Mouse (Mus musculus) MEL (cell line): Measurements from ENCODE around the gene Sema4f. TPM values are rescaled to one million over a fixed set of nuclear protein-coding genes. Genes with fewer than 3 reads are reported as not detected.

Experiments
- DNase-seq: peaks from one replicate; pipeline ENCODE4 v3.0.0; 2011; ENCODE audit warnings: low read depth, low spot score
- H3K27ac ChIP-seq: 2 replicates; pipeline ENCODE4 v1.5.1; 2012; ENCODE audit warnings: low read depth, mild to moderate bottlenecking, control low read depth, low read length, moderate library complexity; ENCODE audit not compliant: control insufficient read depth
- H3K27me3 ChIP-seq, 2 experiments: fragments of 150-350 bp in 1 of 2; sonication (generic) in 1 of 2; 2 replicates each; pipeline ENCODE4 v1.6.1; 2012; ENCODE audit warnings: low read length in 2 of 2, mild to moderate bottlenecking in 2 of 2, improper control_type of control experiment in 1 of 2, moderate library complexity in 1 of 2; ENCODE audit not compliant: insufficient read depth in 2 of 2, control insufficient read depth in 1 of 2
- H3K36me3 ChIP-seq, 2 experiments: 2 replicates each; pipeline ENCODE4 v1.6.1; 2012 to 2014; ENCODE audit warnings: low read length in 2 of 2, improper control_type of control experiment in 1 of 2, inconsistent platforms in 1 of 2, mild to moderate bottlenecking in 1 of 2; ENCODE audit not compliant: insufficient read depth in 2 of 2, control insufficient read depth in 1 of 2
- H3K4me1 ChIP-seq, 2 experiments: fragments of 150-350 bp in 1 of 2; sonication (generic) in 1 of 2; 2 replicates each; pipeline ENCODE4 v1.6.1; 2012; ENCODE audit warnings: low read length in 2 of 2, improper control_type of control experiment in 1 of 2, mild to moderate bottlenecking in 1 of 2; ENCODE audit not compliant: insufficient read depth in 2 of 2, control insufficient read depth in 1 of 2
- H3K4me3 ChIP-seq, 2 experiments: fragments of 150-350 bp in 1 of 2; sonication (generic) in 1 of 2; 2 replicates each; pipeline ENCODE4 v1.5.1; 2012; ENCODE audit warnings: low read depth in 2 of 2, low read length in 2 of 2, mild to moderate bottlenecking in 2 of 2, moderate library complexity in 2 of 2, control low read depth in 1 of 2, improper control_type of control experiment in 1 of 2; ENCODE audit not compliant: control insufficient read depth in 1 of 2, insufficient read depth in 1 of 2
- H3K79me2 ChIP-seq: 2 replicates; pipeline ENCODE4 v1.6.1; 2012; ENCODE audit warnings: mild to moderate bottlenecking, low read length, moderate library complexity; ENCODE audit not compliant: control insufficient read depth, poor library complexity, insufficient read depth
- H3K9ac ChIP-seq: 2 replicates; pipeline ENCODE4 v1.6.1; 2012; ENCODE audit warnings: low read depth, mild to moderate bottlenecking, control low read depth, low read length, moderate library complexity; ENCODE audit not compliant: control insufficient read depth, poor library complexity, severe bottlenecking
- H3K9me3 ChIP-seq: fragments of 150-350 bp; sonication (generic); replicated peaks from 2 replicates; pipeline ENCODE4 v1.6.1; 2012; ENCODE audit warnings: mild to moderate bottlenecking, low read length, improper control_type of control experiment, moderate library complexity; ENCODE audit not compliant: insufficient read depth
- CTCF ChIP-seq, 3 experiments: IDR thresholded peaks in 2 of 3; conservative IDR thresholded peaks in 1 of 3; 2 replicates each; pipeline ENCODE4 v1.5.1; 2011 to 2012; ENCODE audit warnings: low read length in 3 of 3, low read depth in 2 of 3, mild to moderate bottlenecking in 2 of 3, improper control_type of control experiment in 1 of 3, inconsistent platforms in 1 of 3, mixed read lengths in 1 of 3, moderate library complexity in 1 of 3; ENCODE audit not compliant: control insufficient read depth in 1 of 3, insufficient read depth in 1 of 3, poor library complexity in 1 of 3, severe bottlenecking in 1 of 3
- EP300 ChIP-seq, 2 experiments: IDR thresholded peaks; 2 replicates each; pipeline ENCODE4 v1.6.1; 2011; ENCODE audit warnings: improper control_type of control experiment in 2 of 2, low read length in 2 of 2, low read depth in 1 of 2, mild to moderate bottlenecking in 1 of 2
- GABPA ChIP-seq: IDR thresholded peaks from 2 replicates; pipeline ENCODE4 v1.6.1; 2012; ENCODE audit warnings: low read depth, mild to moderate bottlenecking, inconsistent platforms, low read length, improper control_type of control experiment, moderate library complexity
- MAFK ChIP-seq: IDR thresholded peaks from 2 replicates; pipeline ENCODE4 v1.6.1; 2011; ENCODE audit warnings: low read depth, mild to moderate bottlenecking, low read length, improper control_type of control experiment, borderline replicate concordance
- MAZ ChIP-seq: IDR thresholded peaks from 2 replicates; pipeline ENCODE4 v1.6.1; 2012; ENCODE audit warnings: low read depth, mild to moderate bottlenecking, inconsistent platforms, low read length, improper control_type of control experiment
- MXI1 ChIP-seq: IDR thresholded peaks from 2 replicates; pipeline ENCODE4 v1.6.1; 2011; ENCODE audit warnings: mild to moderate bottlenecking, low read depth, low read length, improper control_type of control experiment
- MYC ChIP-seq: IDR thresholded peaks from 2 replicates; pipeline ENCODE4 v1.6.1; 2011; ENCODE audit warnings: low read depth, mild to moderate bottlenecking, low read length, improper control_type of control experiment, moderate library complexity
- RAD21 ChIP-seq: IDR thresholded peaks from 2 replicates; pipeline ENCODE4 v1.6.1; 2011; ENCODE audit warnings: mild to moderate bottlenecking, low read depth, low read length, improper control_type of control experiment
- RCOR1 ChIP-seq: IDR thresholded peaks from 2 replicates; pipeline ENCODE4 v1.6.1; 2012; ENCODE audit warnings: low read depth, mild to moderate bottlenecking, inconsistent platforms, low read length, improper control_type of control experiment
- SMC3 ChIP-seq: IDR thresholded peaks from 2 replicates; pipeline ENCODE4 v1.6.1; 2011; ENCODE audit warnings: low read depth, low read length, improper control_type of control experiment
- USF1 ChIP-seq: IDR thresholded peaks from 2 replicates; pipeline ENCODE4 v1.6.1; 2014; ENCODE audit warnings: low read depth, mild to moderate bottlenecking, inconsistent platforms, low read length, improper control_type of control experiment, moderate library complexity
- USF2 ChIP-seq, 2 experiments: IDR thresholded peaks; 2 replicates each; pipeline ENCODE4 v1.6.1; 2011 to 2012; ENCODE audit warnings: improper control_type of control experiment in 2 of 2, low read length in 2 of 2, borderline replicate concordance in 1 of 2, inconsistent platforms in 1 of 2, low read depth in 1 of 2, mild to moderate bottlenecking in 1 of 2; ENCODE audit not compliant: insufficient read depth in 1 of 2
- ZC3H11A ChIP-seq: IDR thresholded peaks from 2 replicates; pipeline ENCODE4 v1.6.1; 2012; ENCODE audit warnings: low read depth, mild to moderate bottlenecking, inconsistent platforms, low read length, improper control_type of control experiment
- polyA plus RNA-seq, 2 experiments: library from polyadenylated mRNA; stranded (reverse) in 1 of 2; unstranded in 1 of 2; fragments of >175 nt in 1 of 2; fragments of >200 nt in 1 of 2; gene quantifications; 2 replicates each; pipeline versions ENCODE4 v1.2.1 to v1.2.4; 2012; ENCODE audit warnings: low replicate concordance in 2 of 2, low read depth in 1 of 2; ENCODE audit not compliant: insufficient read length in 2 of 2, insufficient read depth in 1 of 2, missing spikeins in 1 of 2
- total RNA-seq: library from RNA; depleted of rRNA; stranded (reverse); fragments of 300-350 nt; gene quantifications from 2 replicates; pipeline ENCODE4 v1.2.3, GENCODE M21; 2012

Sema4f gene
- total and polyA plus RNA-seq, 3 experiments: 0.01 to 0.04 TPM; not detected in 1

DNA sequence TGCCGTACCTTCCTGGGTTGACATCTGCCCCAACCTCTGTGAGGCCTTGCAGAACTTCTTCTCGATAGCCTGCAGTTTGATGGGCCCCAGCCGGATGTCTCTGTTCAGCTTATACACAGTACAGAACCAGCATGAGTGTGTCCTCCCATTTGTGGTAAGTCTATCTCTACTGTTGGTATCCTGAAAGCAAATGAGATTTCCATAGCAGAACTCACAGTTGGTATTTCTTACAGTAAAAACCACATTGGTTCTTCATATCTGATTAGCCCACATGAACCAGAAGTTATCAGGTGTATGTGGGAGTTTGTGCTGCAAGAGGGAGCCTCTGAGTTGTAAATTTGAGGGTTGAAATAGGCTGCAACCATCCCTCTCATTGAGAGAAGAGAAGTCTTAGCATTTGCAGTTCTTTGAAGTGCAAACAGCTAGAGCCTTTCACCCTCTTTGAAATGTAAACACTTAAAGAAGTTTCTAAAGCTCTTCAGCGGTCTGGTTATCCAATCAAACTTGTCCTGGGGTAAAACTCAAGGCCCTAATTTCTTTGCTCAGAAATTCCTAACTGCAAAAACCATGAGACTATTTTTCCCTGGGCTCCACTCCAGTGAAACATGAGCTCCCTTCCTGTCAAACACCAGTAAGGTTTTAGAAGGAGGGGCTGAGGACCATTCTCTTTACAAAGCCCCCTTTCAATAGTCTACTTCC lies 17.1 kb upstream of the Sema4f start (continued):
- no peak; the same call in 1 of the 2 replicates for TF ChIP-seq MAFK
- TF ChIP-seq GABPA: no peak
- peak; percentile 77 to 90 for TF ChIP-seq EP300 (IDR thresholded peaks at IDR 0.05; ENCODE audit: low read depth in 1 of 2, low read length in 2 of 2)

GRCm38 (mm10) chr6:82946651-82947050 lies 7.1 kb upstream of the Sema4f start, which contains the start of gene M1ap:
Gene M1ap (plus strand): TSS chr6:82946902.
- H3K9me3 ChIP-seq: no peaks in the 10 kb centered on the region
- no peak for DNase-seq
- peaks cover 0 to 6% of the 10 kb centered on the region in 2 experiments; a peak in 3 of 4 replicates for H3K27me3 ChIP-seq
- no peaks in the 10 kb centered on the region for H3K36me3 ChIP-seq
- H3K4me3 ChIP-seq: no peak within 1 kb of the TSS
- H3K27ac ChIP-seq: no peak within 1 kb of the TSS
- no peaks in the 10 kb centered on the region for H3K79me2 ChIP-seq
- no peak within 1 kb of the TSS for H3K9ac ChIP-seq
- TF ChIP-seq CTCF (IDR thresholded peaks at IDR 0.05 in 2 of 3, conservative IDR thresholded peaks at IDR 0.05 in 1 of 3; ENCODE audit: control insufficient read depth in 1 of 3, insufficient read depth in 1 of 3, low read depth in 2 of 3, low read length in 3 of 3, poor library complexity in 1 of 3, severe bottlenecking in 1 of 3): no peak
- TF ChIP-seq MXI1: no peak
- TF ChIP-seq ZC3H11A: no peak
- no peak for TF ChIP-seq USF1
- no peak for TF ChIP-seq RCOR1
- no peak for TF ChIP-seq MYC
- no peak for TF ChIP-seq MAZ
- no peaks in the 10 kb centered on the region for H3K4me1 ChIP-seq

DNA sequence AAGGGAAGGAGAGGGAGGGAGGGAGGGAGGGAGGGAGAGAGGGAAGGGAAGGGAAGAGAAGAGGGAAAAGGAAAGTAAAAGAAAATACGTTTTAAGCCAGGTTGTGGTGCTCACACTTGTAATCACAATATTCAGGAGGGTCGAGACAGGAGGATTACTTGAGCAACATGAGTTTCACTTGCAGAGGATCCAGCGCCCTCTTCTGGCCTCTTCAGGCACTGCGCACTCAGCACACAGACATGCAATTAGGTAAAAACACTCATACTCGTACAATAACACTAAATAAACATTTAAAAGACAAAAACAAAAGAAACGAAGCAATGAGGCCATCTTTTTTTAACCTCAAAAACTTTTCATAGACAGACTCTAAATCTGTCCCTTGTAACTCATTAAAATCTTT lies 6.2 kb upstream of the Sema4f start:
- Histone ChIP-seq H3K27me3 (peaks cover 0 to 6% of the 10 kb centered on the region in 2 experiments; a peak in 3 of 4 replicates), H3K36me3 (no peaks in the 10 kb centered on the region; a peak in 1 of 4 replicates), H3K27ac (no peak overlapping the region), H3K4me3 (no peak overlapping the region), H3K79me2 (no peaks in the 10 kb centered on the region), H3K9ac (no peak overlapping the region), H3K4me1 (0 out of 4 replicates have a peak, but pooled peaks cover 0 to 1% of the 10 kb centered on the region in 2 experiments), H3K9me3 (no peaks in the 10 kb centered on the region)
- DNase-seq: peak; percentile 70
- TF ChIP-seq ZC3H11A: 0 out of 2 replicates have a peak, but pooled peaks have one; percentile 12
- no peak for TF ChIP-seq USF2 (IDR thresholded peaks at IDR 0.05; ENCODE audit: borderline replicate concordance in 1 of 2, insufficient read depth in 1 of 2, low read depth in 1 of 2, low read length in 2 of 2)
- TF ChIP-seq SMC3: peak; percentile 56
- peak; percentile 68 to 85 (median 77) for TF ChIP-seq CTCF (IDR thresholded peaks at IDR 0.05 in 2 of 3, conservative IDR thresholded peaks at IDR 0.05 in 1 of 3; ENCODE audit: control insufficient read depth in 1 of 3, insufficient read depth in 1 of 3, low read depth in 2 of 3, low read length in 3 of 3, poor library complexity in 1 of 3, severe bottlenecking in 1 of 3)
- peak; percentile 35 for TF ChIP-seq RAD21
- TF ChIP-seq, all 39 proteins: peak for 4
